Mouse (Mus musculus): ENCODE data around the gene Bub1b. TPM values are rescaled to one million over a fixed set of nuclear protein-coding genes. Genes with fewer than 3 reads are reported as not detected.

The Bub1b gene
- polyA plus RNA-seq, 1 experiment from 2014 or later: 135 TPM

GRCm38 (mm10) chr2:118629276-118629675 lies 31.3 kb downstream of the Bub1b start:
- no peaks in the 10 kb centered on the region for H3K4me1 ChIP-seq (ENCODE audit: control insufficient read depth, insufficient read depth, low read length)
- no peak overlapping the region for H3K9ac ChIP-seq (replicated peaks; ENCODE audit: low read length)
- no peaks in the 10 kb centered on the region for H3K27me3 ChIP-seq (ENCODE audit: control insufficient read depth, insufficient read depth, low read length)
- peaks cover 5% of the 10 kb centered on the region for H3K36me3 ChIP-seq (replicated peaks; ENCODE audit: control insufficient read depth, insufficient read depth, low read depth, low read length)
- H3K27ac ChIP-seq (replicated peaks; ENCODE audit: low read depth, low read length): no peak overlapping the region
- no peaks in the 10 kb centered on the region for H3K9me3 ChIP-seq (replicated peaks; ENCODE audit: control insufficient read depth, low read length)
- 96% methylated on average over 6 of the region's 6 CpGs for WGBS
- no peak for ATAC-seq (replicated peaks; ENCODE audit: insufficient number of reproducible peaks, low FRiP score, low TSS enrichment, low read depth)
- DNase-seq (ENCODE audit: low spot score): no peak
- no peak overlapping the region for H3K4me2 ChIP-seq (ENCODE audit: low read depth, low read length)
- H3K4me3 ChIP-seq (ENCODE audit: low read depth, low read length): no peak overlapping the region

DNA sequence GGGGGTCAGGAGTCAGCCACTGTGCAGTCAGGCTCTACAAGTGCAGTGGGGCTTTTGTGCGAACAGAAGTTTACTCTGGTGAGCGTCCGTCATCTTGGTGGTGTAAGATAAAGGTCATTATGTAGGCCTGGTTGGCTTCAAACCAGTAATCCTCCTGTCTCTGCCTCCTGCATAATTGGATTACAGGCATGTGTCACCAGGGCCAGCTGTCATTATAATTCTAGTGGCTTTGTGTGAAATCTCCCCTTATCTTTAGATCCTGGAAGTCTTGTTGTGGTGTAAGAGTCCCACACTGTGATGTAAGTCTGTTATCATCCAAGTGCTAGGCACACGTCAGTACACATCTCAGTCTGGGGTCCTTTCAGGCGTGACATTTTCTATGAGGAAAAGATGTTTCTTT lies 35.4 kb downstream of the Bub1b start:
- DNase-seq (ENCODE audit: low spot score) (no peak), ATAC-seq (replicated peaks; ENCODE audit: insufficient number of reproducible peaks, low FRiP score, low TSS enrichment, low read depth) (no peak)

GRCm38 (mm10) chr2:118637258-118637657 lies 39.2 kb downstream of the Bub1b start:
- Histone ChIP-seq H3K9ac (replicated peaks; ENCODE audit: low read length) (no peak overlapping the region), H3K36me3 (replicated peaks; ENCODE audit: control insufficient read depth, insufficient read depth, low read depth, low read length) (peaks cover 10% of the 10 kb centered on the region), H3K4me1 (ENCODE audit: control insufficient read depth, insufficient read depth, low read length) (no peaks in the 10 kb centered on the region), H3K27me3 (ENCODE audit: control insufficient read depth, insufficient read depth, low read length) (no peaks in the 10 kb centered on the region), H3K9me3 (replicated peaks; ENCODE audit: control insufficient read depth, low read length) (no peaks in the 10 kb centered on the region), H3K4me3 (ENCODE audit: low read depth, low read length) (no peak overlapping the region), H3K27ac (replicated peaks; ENCODE audit: low read depth, low read length) (no peak overlapping the region), H3K4me2 (ENCODE audit: low read depth, low read length) (no peak overlapping the region)
- WGBS: 80% methylated on average over 5 of the region's 5 CpGs
- ATAC-seq (replicated peaks; ENCODE audit: insufficient number of reproducible peaks, low FRiP score, low TSS enrichment, low read depth) (no peak), DNase-seq (ENCODE audit: low spot score) (no peak)

More for the DNA sequence above, 35.4 kb downstream of the Bub1b start:
- Histone ChIP-seq H3K9me3 (replicated peaks; ENCODE audit: control insufficient read depth, low read length) (no peaks in the 10 kb centered on the region), H3K36me3 (replicated peaks; ENCODE audit: control insufficient read depth, insufficient read depth, low read depth, low read length) (peaks cover 8% of the 10 kb centered on the region), H3K4me3 (ENCODE audit: low read depth, low read length) (no peak overlapping the region), H3K27ac (replicated peaks; ENCODE audit: low read depth, low read length) (no peak overlapping the region), H3K4me2 (ENCODE audit: low read depth, low read length) (no peak overlapping the region), H3K27me3 (ENCODE audit: control insufficient read depth, insufficient read depth, low read length) (no peaks in the 10 kb centered on the region), H3K4me1 (ENCODE audit: control insufficient read depth, insufficient read depth, low read length) (no peaks in the 10 kb centered on the region), H3K9ac (replicated peaks; ENCODE audit: low read length) (no peak overlapping the region)
- 80% methylated on average over 5 of the region's 5 CpGs for WGBS

GRCm38 (mm10) chr2:118637888-118638526 lies 40.0 kb downstream of the Bub1b start:
- Histone ChIP-seq H3K4me2 (ENCODE audit: low read depth, low read length) (no peak overlapping the region), H3K9me3 (replicated peaks; ENCODE audit: control insufficient read depth, low read length) (no peaks in the 10 kb centered on the region), H3K36me3 (replicated peaks; ENCODE audit: control insufficient read depth, insufficient read depth, low read depth, low read length) (peaks cover 10% of the 10 kb centered on the region), H3K27ac (replicated peaks; ENCODE audit: low read depth, low read length) (no peak overlapping the region), H3K4me1 (ENCODE audit: control insufficient read depth, insufficient read depth, low read length) (no peaks in the 10 kb centered on the region), H3K27me3 (ENCODE audit: control insufficient read depth, insufficient read depth, low read length) (no peaks in the 10 kb centered on the region), H3K4me3 (ENCODE audit: low read depth, low read length) (no peak overlapping the region), H3K9ac (replicated peaks; ENCODE audit: low read length) (no peak overlapping the region)
- ATAC-seq (replicated peaks; ENCODE audit: insufficient number of reproducible peaks, low FRiP score, low TSS enrichment, low read depth) (0 out of 2 replicates have a peak, but pooled peaks have one; percentile 46), DNase-seq (ENCODE audit: low spot score) (peak; percentile 83)
- 47% methylated on average over 8 of the region's 8 CpGs for WGBS

DNA sequence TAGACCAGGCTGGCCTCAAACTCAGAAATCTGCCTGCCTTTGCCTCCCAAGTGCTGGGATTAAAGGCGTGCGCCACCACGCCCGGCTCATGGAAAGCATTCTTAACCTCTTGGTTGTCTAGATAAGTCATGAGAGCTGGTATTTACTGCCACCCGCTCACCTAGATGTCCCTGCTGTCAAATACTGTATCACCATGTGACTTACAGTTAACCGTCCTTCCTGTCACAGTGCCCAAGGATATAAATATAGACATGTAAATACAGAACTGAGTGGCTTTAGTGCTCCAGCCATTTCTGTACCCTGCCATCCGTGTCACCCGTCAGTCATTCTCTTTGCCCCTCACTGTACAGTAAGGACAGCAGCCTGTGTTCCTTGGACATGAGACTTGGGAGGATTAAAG lies 40.7 kb downstream of the Bub1b start:
- 92% methylated on average over 8 of the region's 8 CpGs for WGBS
- no peak overlapping the region for H3K4me2 ChIP-seq (ENCODE audit: low read depth, low read length)
- ATAC-seq (replicated peaks; ENCODE audit: insufficient number of reproducible peaks, low FRiP score, low TSS enrichment, low read depth) (no peak), DNase-seq (ENCODE audit: low spot score) (no peak)
- H3K27ac ChIP-seq (replicated peaks; ENCODE audit: low read depth, low read length): no peak overlapping the region
- peaks cover 10% of the 10 kb centered on the region for H3K36me3 ChIP-seq (replicated peaks; ENCODE audit: control insufficient read depth, insufficient read depth, low read depth, low read length)
- no peaks in the 10 kb centered on the region for H3K9me3 ChIP-seq (replicated peaks; ENCODE audit: control insufficient read depth, low read length)
- no peak overlapping the region for H3K9ac ChIP-seq (replicated peaks; ENCODE audit: low read length)
- no peak overlapping the region for H3K4me3 ChIP-seq (ENCODE audit: low read depth, low read length)
- no peaks in the 10 kb centered on the region for H3K27me3 ChIP-seq (ENCODE audit: control insufficient read depth, insufficient read depth, low read length)
- H3K4me1 ChIP-seq (ENCODE audit: control insufficient read depth, insufficient read depth, low read length): no peaks in the 10 kb centered on the region

GRCm38 (mm10) chr2:118641147-118641546 lies 43.1 kb downstream of the Bub1b start:
- 68% methylated on average over 2 of the region's 2 CpGs for WGBS
- Histone ChIP-seq H3K27ac (replicated peaks; ENCODE audit: low read depth, low read length) (no peak overlapping the region), H3K27me3 (ENCODE audit: control insufficient read depth, insufficient read depth, low read length) (no peaks in the 10 kb centered on the region), H3K4me1 (ENCODE audit: control insufficient read depth, insufficient read depth, low read length) (no peaks in the 10 kb centered on the region), H3K9me3 (replicated peaks; ENCODE audit: control insufficient read depth, low read length) (no peaks in the 10 kb centered on the region), H3K36me3 (replicated peaks; ENCODE audit: control insufficient read depth, insufficient read depth, low read depth, low read length) (peaks cover 3% of the 10 kb centered on the region), H3K4me3 (ENCODE audit: low read depth, low read length) (no peak overlapping the region), H3K9ac (replicated peaks; ENCODE audit: low read length) (no peak overlapping the region), H3K4me2 (ENCODE audit: low read depth, low read length) (no peak overlapping the region)
- DNase-seq (ENCODE audit: low spot score) (no peak), ATAC-seq (replicated peaks; ENCODE audit: insufficient number of reproducible peaks, low FRiP score, low TSS enrichment, low read depth) (no peak)

GRCm38 (mm10) chr2:118642431-118642830 lies 44.4 kb downstream of the Bub1b start:
- H3K36me3 ChIP-seq (replicated peaks; ENCODE audit: control insufficient read depth, insufficient read depth, low read depth, low read length): peaks cover 3% of the 10 kb centered on the region
- DNase-seq (ENCODE audit: low spot score): no peak

DNA sequence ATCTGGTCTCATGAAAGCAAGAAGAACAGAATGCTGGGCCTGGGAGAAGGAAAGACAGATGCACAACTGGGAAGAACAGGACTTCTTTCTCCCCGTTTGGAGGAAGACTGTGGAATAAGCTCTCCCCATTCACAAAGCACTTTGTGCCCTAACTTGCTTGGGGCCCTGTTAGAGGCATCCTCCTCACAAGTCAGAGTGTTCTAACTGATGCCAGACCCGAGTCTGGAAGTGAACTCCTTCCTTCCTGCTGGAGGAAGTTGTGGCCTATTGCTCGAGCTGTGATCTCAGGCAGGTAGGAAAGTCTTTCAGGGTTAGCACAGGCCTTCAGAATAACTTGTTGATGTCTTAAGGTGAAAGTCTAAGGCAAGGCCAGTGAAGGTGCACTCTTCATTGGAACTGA lies 44.9 kb downstream of the Bub1b start:
- Histone ChIP-seq H3K4me3 (ENCODE audit: low read depth, low read length) (no peak overlapping the region), H3K4me2 (ENCODE audit: low read depth, low read length) (no peak overlapping the region), H3K27me3 (ENCODE audit: control insufficient read depth, insufficient read depth, low read length) (no peaks in the 10 kb centered on the region), H3K36me3 (replicated peaks; ENCODE audit: control insufficient read depth, insufficient read depth, low read depth, low read length) (peaks cover 3% of the 10 kb centered on the region), H3K27ac (replicated peaks; ENCODE audit: low read depth, low read length) (no peak overlapping the region), H3K9ac (replicated peaks; ENCODE audit: low read length) (no peak overlapping the region), H3K4me1 (ENCODE audit: control insufficient read depth, insufficient read depth, low read length) (no peaks in the 10 kb centered on the region), H3K9me3 (replicated peaks; ENCODE audit: control insufficient read depth, low read length) (no peaks in the 10 kb centered on the region)
- ATAC-seq (replicated peaks; ENCODE audit: insufficient number of reproducible peaks, low FRiP score, low TSS enrichment, low read depth) (no peak), DNase-seq (ENCODE audit: low spot score) (no peak)
- WGBS: 67% methylated on average over 3 of the region's 3 CpGs

More at GRCm38 (mm10) chr2:118642431-118642830, 44.4 kb downstream of the Bub1b start:
- no peaks in the 10 kb centered on the region for H3K27me3 ChIP-seq (ENCODE audit: control insufficient read depth, insufficient read depth, low read length)
- H3K4me1 ChIP-seq (ENCODE audit: control insufficient read depth, insufficient read depth, low read length): no peaks in the 10 kb centered on the region
- no peak overlapping the region for H3K4me2 ChIP-seq (ENCODE audit: low read depth, low read length)
- H3K27ac ChIP-seq (replicated peaks; ENCODE audit: low read depth, low read length): no peak overlapping the region
- H3K9ac ChIP-seq (replicated peaks; ENCODE audit: low read length): no peak overlapping the region
- 73% methylated on average over 3 of the region's 3 CpGs for WGBS
- H3K4me3 ChIP-seq (ENCODE audit: low read depth, low read length): no peak overlapping the region
- H3K9me3 ChIP-seq (replicated peaks; ENCODE audit: control insufficient read depth, low read length): no peaks in the 10 kb centered on the region
- no peak for ATAC-seq (replicated peaks; ENCODE audit: insufficient number of reproducible peaks, low FRiP score, low TSS enrichment, low read depth)

All from embryonic facial prominence, embryonic 11.5 days (tissue).